In genomic region chr8:124573552-124574340, GRCm38 (mm10) we compare ENCODE assay signal across 7 mouse cellular contexts. TPM values are rescaled to one million over a fixed set of nuclear protein-coding genes. Genes with fewer than 3 reads are reported as not detected.
DNase-seq lines count a peak whose midpoint lies in the region; ATAC-seq and TF ChIP-seq lines count a peak whose summit lies in the region.

No protein-coding gene starts in this region.

- peaks cover 25% of the 10 kb centered on the region for H3K4me1 ChIP-seq in intestine, embryonic 15.5 days (replicated peaks)
- no peaks in the 10 kb centered on the region for H3K4me1 ChIP-seq in midbrain, embryonic 11.5 days (ENCODE audit: control insufficient read depth, insufficient read depth, low read length)
- no peaks in the 10 kb centered on the region for H3K4me1 ChIP-seq in spleen, adult 2 months (ENCODE audit: control insufficient read depth, insufficient read depth, insufficient read length)

- no peak for TF ChIP-seq POLR2A in spleen, adult 2 months (IDR thresholded peaks at IDR 0.05; ENCODE audit: low read depth, low read length)

- intact Hi-C loops in gastrocnemius, postnatal 14 days (cut with DNase I; ENCODE audit: low total_unique reads): loop anchor here (5.0 kb wide), 2 partner anchors 56 to 176 kb away; no protein-coding TSS in a partner anchor
- intact Hi-C loops in left cerebral cortex, postnatal 25 days (cut with DNase I): loop anchor here (5.0 kb wide), 2 partner anchors 51 to 176 kb away; partner anchors contain the start of gene Cog2

- no peaks in the 10 kb centered on the region for H3K27me3 ChIP-seq in intestine, embryonic 15.5 days (replicated peaks)
- H3K27me3 ChIP-seq in midbrain, embryonic 11.5 days (ENCODE audit: control insufficient read depth, insufficient read depth, low read length): no peaks in the 10 kb centered on the region
- no peaks in the 10 kb centered on the region for H3K27me3 ChIP-seq in spleen, adult 2 months (ENCODE audit: control insufficient read depth, insufficient read depth, low read length)

- H3K36me3 ChIP-seq in intestine, embryonic 15.5 days: no peaks in the 10 kb centered on the region
- H3K36me3 ChIP-seq in midbrain, embryonic 11.5 days (ENCODE audit: control insufficient read depth, insufficient read depth, low read length): no peaks in the 10 kb centered on the region
- no peaks in the 10 kb centered on the region for H3K36me3 ChIP-seq in spleen, adult 2 months (ENCODE audit: control insufficient read depth, insufficient read depth, low read length)

- ATAC-seq in activated CD4-positive, CD25-positive, alpha-beta regulatory T cell, adult 4 months: peak; percentile 49
- peak; percentile 69 for ATAC-seq in intestine, embryonic 15.5 days
- ATAC-seq in midbrain, embryonic 11.5 days (ENCODE audit: low FRiP score): peak; percentile 27; the same call in 1 of the 2 replicates

- peak overlapping the region; percentile 73 for H3K27ac ChIP-seq in intestine, embryonic 15.5 days
- H3K27ac ChIP-seq in midbrain, embryonic 11.5 days (ENCODE audit: low read depth, low read length): no peak overlapping the region
- no peak overlapping the region for H3K27ac ChIP-seq in spleen, adult 2 months (ENCODE audit: insufficient read depth, low read length)

- no peaks in the 10 kb centered on the region for H3K9me3 ChIP-seq in intestine, embryonic 15.5 days
- no peaks in the 10 kb centered on the region for H3K9me3 ChIP-seq in midbrain, embryonic 11.5 days (ENCODE audit: control insufficient read depth, low read length)

- WGBS in intestine, embryonic 15.5 days: 62% methylated on average over 15 of the region's 15 CpGs
- WGBS in midbrain, embryonic 11.5 days: 60% methylated on average over 15 of the region's 15 CpGs
- 55% methylated on average over 15 of the region's 15 CpGs for WGBS in spleen, adult 2 months

- peak; percentile 97 to 98 for DNase-seq in cerebellum, postnatal 10 days
- DNase-seq in gastrocnemius, postnatal 14 days: peak; percentile 89
- peak; percentile 92 to 95 for DNase-seq in left cerebral cortex, postnatal 25 days (ENCODE audit: low spot score in 2 of 2)
- peak; percentile 99 for DNase-seq in midbrain, embryonic 11.5 days (ENCODE audit: low spot score, missing footprints)
- peak; percentile 46 to 76 for DNase-seq in spleen, adult 2 months (ENCODE audit: low read depth in 1 of 2, low spot score in 2 of 2)

- H3K4me3 ChIP-seq in intestine, embryonic 15.5 days (replicated peaks): no peak overlapping the region
- H3K4me3 ChIP-seq in midbrain, embryonic 11.5 days (ENCODE audit: low read depth, low read length): no peak overlapping the region
- H3K4me3 ChIP-seq in spleen, adult 2 months (ENCODE audit: extremely low read depth, insufficient read depth, insufficient read length): no peak overlapping the region

- no peak overlapping the region for H3K9ac ChIP-seq in intestine, embryonic 15.5 days
- no peak overlapping the region for H3K9ac ChIP-seq in midbrain, embryonic 11.5 days (ENCODE audit: low read length)

- no peak overlapping the region for H3K4me2 ChIP-seq in intestine, embryonic 15.5 days (replicated peaks)
- H3K4me2 ChIP-seq in midbrain, embryonic 11.5 days: no peak overlapping the region

- peak; percentile 68; the same call in 1 of the 2 replicates for TF ChIP-seq CTCF in spleen, adult 2 months (IDR thresholded peaks at IDR 0.05; ENCODE audit: extremely low read depth, insufficient read depth, insufficient read length, insufficient replicate concordance)

RNA-seq across cellular contexts. Expression of gene Capn9, which starts 2.2 kb away (rescaled TPM):
- polyA plus RNA-seq in activated CD4-positive, CD25-positive, alpha-beta regulatory T cell, adult 4 months (2017; shearing (Covaris generic)): not detected
- under 1 TPM in 1 of 2 experiments, not detected in 1; 0.08 TPM for total RNA-seq in gastrocnemius, postnatal 14 days (2021)
- 1.6 and 1.7 TPM in 2 replicates for polyA plus RNA-seq in intestine, embryonic 15.5 days (2015; fragmentation: Nextera tagmentation; extraction: Ambion mirVana)
- total RNA-seq in left cerebral cortex, postnatal 25 days (2021): under 1 TPM in 1 of 2 experiments, not detected in 1; 0.21 TPM
- not detected in 2 replicates for polyA plus RNA-seq in midbrain, embryonic 11.5 days (2014; fragmentation: Nextera tagmentation; extraction: Ambion mirVana)
- polyA plus RNA-seq in spleen, adult 2 months (2012; rRNA removed): 0.07 and 0.18 TPM in 2 replicates

RNA-seq across cellular contexts. Expression of gene Agt, which starts 4.2 kb away (rescaled TPM):
- polyA plus RNA-seq in activated CD4-positive, CD25-positive, alpha-beta regulatory T cell, adult 4 months (2017; shearing (Covaris generic)): not detected
- total RNA-seq in gastrocnemius, postnatal 14 days (2021): 10 to 100 TPM; 11.4 to 12.3 TPM
- 4.1 and 5.8 TPM in 2 replicates for polyA plus RNA-seq in intestine, embryonic 15.5 days (2015; fragmentation: Nextera tagmentation; extraction: Ambion mirVana)
- 10 to 100 TPM; 21.5 to 23.9 TPM for total RNA-seq in left cerebral cortex, postnatal 25 days (2021)
- not detected in 2 replicates for polyA plus RNA-seq in midbrain, embryonic 11.5 days (2014; fragmentation: Nextera tagmentation; extraction: Ambion mirVana)
- polyA plus RNA-seq in spleen, adult 2 months (2012; rRNA removed): 0.27 and 0.89 TPM in 2 replicates

RNA-seq across cellular contexts. Expression of gene Cog2, which starts 53.2 kb away (rescaled TPM):
- polyA plus RNA-seq in activated CD4-positive, CD25-positive, alpha-beta regulatory T cell, adult 4 months (2017; shearing (Covaris generic)): 10 to 100 TPM; 38.3 to 44.1 TPM
- 10 to 100 TPM; 18.7 to 19.8 TPM for total RNA-seq in gastrocnemius, postnatal 14 days (2021)
- 31.2 and 34.4 TPM in 2 replicates for polyA plus RNA-seq in intestine, embryonic 15.5 days (2015; fragmentation: Nextera tagmentation; extraction: Ambion mirVana)
- total RNA-seq in left cerebral cortex, postnatal 25 days (2021): 10 to 100 TPM; 37.0 to 39.3 TPM
- 40.9 and 42.1 TPM in 2 replicates for polyA plus RNA-seq in midbrain, embryonic 11.5 days (2014; fragmentation: Nextera tagmentation; extraction: Ambion mirVana)
- 15.1 and 16.0 TPM in 2 replicates for polyA plus RNA-seq in spleen, adult 2 months (2012; rRNA removed)
